Mouse (Mus musculus): ENCODE measurements around the gene Auts2. TPM values are rescaled to one million over a fixed set of nuclear protein-coding genes. Genes with fewer than 3 reads are reported as not detected.
A peak's percentile ranks its signal among the peaks of the same experiment; 100 is the strongest.

Gene Auts2
- polyA plus RNA-seq, 1 experiment from 2014 or later: 32.6 TPM

GRCm38 (mm10) chr5:132200595-132200994 is 342.5 kb downstream of the Auts2 start:
- Histone ChIP-seq H3K36me3 (ENCODE audit: control insufficient read depth, insufficient read depth, low read length) (no peaks in the 10 kb centered on the region), H3K9me3 (ENCODE audit: control insufficient read depth, low read length) (no peaks in the 10 kb centered on the region), H3K27me3 (ENCODE audit: control insufficient read depth, insufficient read depth, low read length) (no peaks in the 10 kb centered on the region), H3K4me1 (ENCODE audit: control insufficient read depth, insufficient read depth, low read length) (peaks cover 18% of the 10 kb centered on the region), H3K9ac (ENCODE audit: low read depth, low read length) (no peak overlapping the region), H3K4me3 (ENCODE audit: low read length) (no peak overlapping the region), H3K4me2 (replicated peaks; ENCODE audit: low read depth, low read length) (no peak overlapping the region), H3K27ac (ENCODE audit: low read depth, low read length) (no peak overlapping the region)
- WGBS: 16% methylated on average over 4 of the region's 4 CpGs
- ATAC-seq (ENCODE audit: low FRiP score, low TSS enrichment): no peak

DNA sequence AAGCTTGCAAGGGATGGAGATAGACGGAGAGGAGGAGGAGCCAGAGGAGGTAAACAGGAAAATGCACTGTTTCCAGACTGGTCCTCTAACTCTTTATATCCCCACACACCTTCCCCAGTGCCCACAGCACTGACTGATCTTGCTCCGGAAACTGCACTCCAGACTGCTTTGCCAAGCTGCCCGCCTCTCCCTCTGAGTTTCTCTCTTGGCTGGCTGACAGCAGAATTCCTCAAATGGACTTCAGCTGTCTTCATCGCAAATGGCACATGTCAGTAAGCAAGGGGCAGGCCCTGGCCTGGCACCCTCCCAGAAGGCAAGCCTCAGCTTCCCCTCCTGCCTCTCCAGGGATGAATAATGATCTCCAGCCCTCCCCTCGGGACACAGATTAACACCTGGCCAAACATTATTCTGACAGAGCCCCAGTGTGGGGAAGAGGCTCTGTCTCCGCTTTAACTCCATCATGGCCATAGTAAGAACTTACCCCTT is 348.1 kb downstream of the Auts2 start:
- Histone ChIP-seq H3K4me3 (ENCODE audit: low read length) (no peak overlapping the region), H3K4me1 (ENCODE audit: control insufficient read depth, insufficient read depth, low read length) (peaks cover 12% of the 10 kb centered on the region), H3K9ac (ENCODE audit: low read depth, low read length) (no peak overlapping the region), H3K4me2 (replicated peaks; ENCODE audit: low read depth, low read length) (peak overlapping the region; percentile 13; the same call in 1 of the 2 replicates), H3K9me3 (ENCODE audit: control insufficient read depth, low read length) (no peaks in the 10 kb centered on the region), H3K36me3 (ENCODE audit: control insufficient read depth, insufficient read depth, low read length) (no peaks in the 10 kb centered on the region), H3K27me3 (ENCODE audit: control insufficient read depth, insufficient read depth, low read length) (no peaks in the 10 kb centered on the region), H3K27ac (ENCODE audit: low read depth, low read length) (no peak overlapping the region)
- 10% methylated on average over 6 of the region's 6 CpGs for WGBS
- ATAC-seq (ENCODE audit: low FRiP score, low TSS enrichment): peak; percentile 69

- 71% methylated on average over 4 of the region's 4 CpGs for WGBS
- peaks cover 33% of the 10 kb centered on the region for H3K4me1 ChIP-seq (ENCODE audit: control insufficient read depth, insufficient read depth, low read length)
- H3K9me3 ChIP-seq (ENCODE audit: control insufficient read depth, low read length): no peaks in the 10 kb centered on the region
- no peaks in the 10 kb centered on the region for H3K36me3 ChIP-seq (ENCODE audit: control insufficient read depth, insufficient read depth, low read length)
- no peak overlapping the region for H3K4me3 ChIP-seq (ENCODE audit: low read length)
- no peak overlapping the region for H3K27ac ChIP-seq (ENCODE audit: low read depth, low read length)
- no peak overlapping the region for H3K4me2 ChIP-seq (replicated peaks; ENCODE audit: low read depth, low read length)
- H3K27me3 ChIP-seq (ENCODE audit: control insufficient read depth, insufficient read depth, low read length): no peaks in the 10 kb centered on the region
- no peak overlapping the region for H3K9ac ChIP-seq (ENCODE audit: low read depth, low read length)
- no peak for ATAC-seq (ENCODE audit: low FRiP score, low TSS enrichment)
Measured at GRCm38 (mm10) chr5:132190190-132190589, 353.0 kb downstream of the Auts2 start.

GRCm38 (mm10) chr5:132186659-132187058 is 356.5 kb downstream of the Auts2 start:
- H3K4me1 ChIP-seq (ENCODE audit: control insufficient read depth, insufficient read depth, low read length): peaks cover 33% of the 10 kb centered on the region
- WGBS: 2% methylated on average over 3 of the region's 3 CpGs

GRCm38 (mm10) chr5:132186221-132186620 is 356.9 kb downstream of the Auts2 start:
- peaks cover 33% of the 10 kb centered on the region for H3K4me1 ChIP-seq (ENCODE audit: control insufficient read depth, insufficient read depth, low read length)
- 2% methylated on average over 7 of the region's 7 CpGs for WGBS
- H3K9ac ChIP-seq (ENCODE audit: low read depth, low read length): no peak overlapping the region
- no peak for ATAC-seq (ENCODE audit: low FRiP score, low TSS enrichment)
- H3K9me3 ChIP-seq (ENCODE audit: control insufficient read depth, low read length): no peaks in the 10 kb centered on the region
- no peaks in the 10 kb centered on the region for H3K36me3 ChIP-seq (ENCODE audit: control insufficient read depth, insufficient read depth, low read length)
- peak overlapping the region; percentile 11; the same call in 1 of the 2 replicates for H3K27ac ChIP-seq (ENCODE audit: low read depth, low read length)
- H3K4me3 ChIP-seq (ENCODE audit: low read length): no peak overlapping the region
- H3K27me3 ChIP-seq (ENCODE audit: control insufficient read depth, insufficient read depth, low read length): no peaks in the 10 kb centered on the region
- H3K4me2 ChIP-seq (replicated peaks; ENCODE audit: low read depth, low read length): peak overlapping the region; percentile 4; the same call in 1 of the 2 replicates

More at GRCm38 (mm10) chr5:132186659-132187058, 356.5 kb downstream of the Auts2 start:
- ATAC-seq (ENCODE audit: low FRiP score, low TSS enrichment): no peak
- H3K9me3 ChIP-seq (ENCODE audit: control insufficient read depth, low read length): no peaks in the 10 kb centered on the region
- H3K4me3 ChIP-seq (ENCODE audit: low read length): no peak overlapping the region
- H3K36me3 ChIP-seq (ENCODE audit: control insufficient read depth, insufficient read depth, low read length): no peaks in the 10 kb centered on the region
- peak overlapping the region; percentile 3; the same call in 1 of the 2 replicates for H3K4me2 ChIP-seq (replicated peaks; ENCODE audit: low read depth, low read length)
- H3K27ac ChIP-seq (ENCODE audit: low read depth, low read length): peak overlapping the region; percentile 11; the same call in 1 of the 2 replicates
- H3K27me3 ChIP-seq (ENCODE audit: control insufficient read depth, insufficient read depth, low read length): no peaks in the 10 kb centered on the region
- H3K9ac ChIP-seq (ENCODE audit: low read depth, low read length): no peak overlapping the region

- Histone ChIP-seq H3K4me3 (ENCODE audit: low read length) (no peak overlapping the region), H3K9ac (ENCODE audit: low read depth, low read length) (no peak overlapping the region), H3K36me3 (ENCODE audit: control insufficient read depth, insufficient read depth, low read length) (no peaks in the 10 kb centered on the region), H3K4me2 (replicated peaks; ENCODE audit: low read depth, low read length) (no peak overlapping the region), H3K4me1 (ENCODE audit: control insufficient read depth, insufficient read depth, low read length) (peaks cover 33% of the 10 kb centered on the region), H3K27ac (ENCODE audit: low read depth, low read length) (no peak overlapping the region; the same call in 1 of the 2 replicates), H3K9me3 (ENCODE audit: control insufficient read depth, low read length) (no peaks in the 10 kb centered on the region), H3K27me3 (ENCODE audit: control insufficient read depth, insufficient read depth, low read length) (no peaks in the 10 kb centered on the region)
- peak; percentile 28; the same call in 1 of the 2 replicates for ATAC-seq (ENCODE audit: low FRiP score, low TSS enrichment)
- WGBS: 70% methylated on average over 4 of the region's 4 CpGs
Measured at GRCm38 (mm10) chr5:132184395-132185095, 358.6 kb downstream of the Auts2 start.

DNA sequence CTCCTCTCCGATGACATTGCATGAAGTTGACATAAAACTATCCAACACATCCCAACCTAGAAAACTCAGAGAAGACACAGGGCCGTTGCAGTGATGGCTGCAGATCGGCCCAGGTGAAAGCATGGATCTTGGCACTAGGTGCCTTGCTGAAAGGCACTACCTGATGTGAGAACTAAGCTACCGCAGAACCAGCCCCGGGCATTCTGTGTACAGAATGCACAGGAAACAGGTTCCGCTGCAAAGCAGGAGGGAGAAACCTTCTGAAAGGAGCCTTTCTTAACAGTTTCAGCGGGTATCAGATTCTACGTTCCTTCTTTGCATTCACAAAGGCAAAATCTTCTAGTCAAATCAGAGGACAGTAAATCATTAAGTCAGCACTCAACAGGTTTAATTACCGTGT is 361.1 kb downstream of the Auts2 start:
- Histone ChIP-seq H3K36me3 (ENCODE audit: control insufficient read depth, insufficient read depth, low read length) (no peaks in the 10 kb centered on the region), H3K4me1 (ENCODE audit: control insufficient read depth, insufficient read depth, low read length) (peaks cover 26% of the 10 kb centered on the region), H3K9ac (ENCODE audit: low read depth, low read length) (no peak overlapping the region), H3K27ac (ENCODE audit: low read depth, low read length) (no peak overlapping the region), H3K4me3 (ENCODE audit: low read length) (no peak overlapping the region), H3K9me3 (ENCODE audit: control insufficient read depth, low read length) (no peaks in the 10 kb centered on the region), H3K4me2 (replicated peaks; ENCODE audit: low read depth, low read length) (no peak overlapping the region), H3K27me3 (ENCODE audit: control insufficient read depth, insufficient read depth, low read length) (no peaks in the 10 kb centered on the region)
- 72% methylated on average over 9 of the region's 9 CpGs for WGBS
- ATAC-seq (ENCODE audit: low FRiP score, low TSS enrichment): no peak

- Histone ChIP-seq H3K9me3 (ENCODE audit: control insufficient read depth, low read length) (no peaks in the 10 kb centered on the region), H3K4me2 (replicated peaks; ENCODE audit: low read depth, low read length) (no peak overlapping the region), H3K27me3 (ENCODE audit: control insufficient read depth, insufficient read depth, low read length) (no peaks in the 10 kb centered on the region), H3K4me1 (ENCODE audit: control insufficient read depth, insufficient read depth, low read length) (no peaks in the 10 kb centered on the region), H3K36me3 (ENCODE audit: control insufficient read depth, insufficient read depth, low read length) (no peaks in the 10 kb centered on the region), H3K9ac (ENCODE audit: low read depth, low read length) (no peak overlapping the region), H3K4me3 (ENCODE audit: low read length) (no peak overlapping the region), H3K27ac (ENCODE audit: low read depth, low read length) (no peak overlapping the region)
- no peak for ATAC-seq (ENCODE audit: low FRiP score, low TSS enrichment)
- WGBS: 59% methylated on average over 8 of the region's 8 CpGs
Measured at GRCm38 (mm10) chr5:132170010-132170409, 373.1 kb downstream of the Auts2 start.

DNA sequence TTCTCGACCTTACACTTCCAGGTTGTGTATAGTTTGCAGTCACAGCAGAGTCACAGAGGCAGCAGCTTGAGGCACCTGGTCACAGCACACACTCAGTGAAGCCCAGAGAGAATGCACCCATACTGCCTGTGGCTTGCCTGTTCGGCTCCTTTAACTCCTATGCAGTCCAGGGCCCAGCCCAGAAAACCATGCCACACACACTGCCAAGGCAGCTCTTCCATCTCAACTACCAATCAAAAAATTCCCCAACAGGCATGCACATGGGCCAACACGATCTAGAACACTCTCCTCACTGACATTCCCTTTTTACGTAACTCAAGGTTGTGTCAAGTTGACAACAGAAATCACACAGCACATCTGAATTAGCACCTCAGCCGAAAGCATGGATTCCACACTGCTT is 374.3 kb downstream of the Auts2 start:
- H3K27ac ChIP-seq (ENCODE audit: low read depth, low read length): no peak overlapping the region
- no peak for ATAC-seq (ENCODE audit: low FRiP score, low TSS enrichment)
- 85% methylated on average over 5 of the region's 5 CpGs for WGBS

More for the DNA sequence above, 374.3 kb downstream of the Auts2 start:
- Histone ChIP-seq H3K36me3 (ENCODE audit: control insufficient read depth, insufficient read depth, low read length) (no peaks in the 10 kb centered on the region), H3K9me3 (ENCODE audit: control insufficient read depth, low read length) (no peaks in the 10 kb centered on the region), H3K4me1 (ENCODE audit: control insufficient read depth, insufficient read depth, low read length) (no peaks in the 10 kb centered on the region), H3K27me3 (ENCODE audit: control insufficient read depth, insufficient read depth, low read length) (no peaks in the 10 kb centered on the region), H3K4me2 (replicated peaks; ENCODE audit: low read depth, low read length) (no peak overlapping the region), H3K9ac (ENCODE audit: low read depth, low read length) (no peak overlapping the region), H3K4me3 (ENCODE audit: low read length) (no peak overlapping the region)

Measured in kidney, embryonic 14.5 days (tissue).